Mouse (Mus musculus): ENCODE data around the gene 1700025G04Rik.
A peak's percentile ranks its signal among the peaks of the same experiment; 100 is the strongest.

DNA sequence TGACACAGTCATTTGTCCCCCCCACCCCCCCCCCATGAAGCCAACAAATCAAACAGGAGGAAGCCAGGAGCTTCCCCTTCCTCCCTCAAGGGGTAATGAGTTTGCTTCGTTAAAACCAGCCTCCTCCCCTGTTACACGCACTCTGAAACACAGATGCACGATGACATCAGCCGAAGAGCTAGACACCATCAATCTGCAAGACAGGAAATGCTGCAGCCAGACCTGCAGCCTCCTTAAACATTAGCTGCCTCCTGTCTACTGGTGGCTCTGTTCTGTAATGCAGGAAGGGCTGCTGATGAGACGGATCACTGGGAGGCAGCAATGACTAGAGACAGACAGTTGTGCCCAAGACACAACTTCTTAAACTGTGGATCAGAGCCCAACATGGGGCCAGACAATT lies 70.7 kb downstream of the 1700025G04Rik start:
- peak; percentile 10; the same call in 1 of the 2 replicates for TF ChIP-seq CTCF (IDR thresholded peaks at IDR 0.05; ENCODE audit: low read depth)
- no peak for TF ChIP-seq EP300 (IDR thresholded peaks at IDR 0.05; ENCODE audit: low read depth)

Data from heart, postnatal 0 days (tissue).